Comparison of ENCODE assay signal across 24 mouse cellular contexts in genomic region chr10:5116720-5117119, GRCm38 (mm10). TPM values are rescaled to one million over a fixed set of nuclear protein-coding genes. Genes with fewer than 3 reads are reported as not detected.
DNase-seq lines count a peak whose midpoint lies in the region; ATAC-seq and TF ChIP-seq lines count a peak whose summit lies in the region.
"Had no signal": no experiment of that assay in that cellular context is flagged by ENCODE, and none has a peak within 500 bp of the region (broad histone marks: within the 10 kb centered on the region; RNA-seq: fewer than 3 reads in every experiment).

No protein-coding gene starts in this region.

- H3K9me3 ChIP-seq in intestine, embryonic 14.5 days (ENCODE audit: control insufficient read depth, low read length): no peaks in the 10 kb centered on the region
- H3K9me3 ChIP-seq in intestine, postnatal 0 days (ENCODE audit: control insufficient read depth): no peaks in the 10 kb centered on the region
- H3K9me3 ChIP-seq in kidney, embryonic 15.5 days (replicated peaks): no peaks in the 10 kb centered on the region
- H3K9me3 ChIP-seq in liver, postnatal 0 days (ENCODE audit: low read length): no peaks in the 10 kb centered on the region
- no peaks in the 10 kb centered on the region for H3K9me3 ChIP-seq in liver, embryonic 11.5 days (ENCODE audit: control insufficient read depth, low read length)
- H3K9me3 ChIP-seq: embryonic facial prominence, embryonic 10.5 days; forebrain, embryonic 13.5 days; G1E; heart, embryonic 15.5 days had no signal

- TF ChIP-seq EP300 in liver, postnatal 0 days (IDR thresholded peaks at IDR 0.05; ENCODE audit: low read depth): no peak

- no peak overlapping the region for H3K4me2 ChIP-seq in intestine, embryonic 14.5 days (ENCODE audit: low read length)
- H3K4me2 ChIP-seq in intestine, postnatal 0 days (replicated peaks; ENCODE audit: low read depth): no peak overlapping the region
- peak overlapping the region; percentile 18; the same call in 1 of the 2 replicates for H3K4me2 ChIP-seq in kidney, embryonic 15.5 days
- H3K4me2 ChIP-seq in liver, postnatal 0 days (ENCODE audit: low read depth, low read length): 0 out of 2 replicates have a peak overlapping the region, but pooled peaks have one; percentile 2
- no peak overlapping the region for H3K4me2 ChIP-seq in liver, embryonic 11.5 days
- H3K4me2 ChIP-seq: forebrain, embryonic 13.5 days; heart, embryonic 11.5 days; heart, embryonic 15.5 days had no signal

- H3K9ac ChIP-seq in intestine, embryonic 14.5 days (ENCODE audit: low read length): no peak overlapping the region
- H3K9ac ChIP-seq in intestine, postnatal 0 days (ENCODE audit: low read depth, low read length): no peak overlapping the region
- H3K9ac ChIP-seq in kidney, embryonic 15.5 days: no peak overlapping the region
- H3K9ac ChIP-seq in liver, postnatal 0 days (replicated peaks): no peak overlapping the region
- H3K9ac ChIP-seq in liver, embryonic 11.5 days (ENCODE audit: low read depth, low read length): no peak overlapping the region
- H3K9ac ChIP-seq: forebrain, embryonic 13.5 days; forebrain, postnatal 0 days; heart, embryonic 15.5 days had no signal

- no peak for TF ChIP-seq CTCF in intestine, postnatal 0 days (IDR thresholded peaks at IDR 0.05; ENCODE audit: low read depth)
- TF ChIP-seq CTCF in liver, postnatal 0 days (IDR thresholded peaks at IDR 0.05; ENCODE audit: low read depth): no peak

- no peak for DNase-seq in intestine, embryonic 14.5 days (ENCODE audit: low spot score)
- DNase-seq in kidney, postnatal 10 days: no peak
- DNase-seq in liver, postnatal 0 days: no peak
- DNase-seq in liver, embryonic 11.5 days (ENCODE audit: low spot score): no peak
- peak; percentile 3 for DNase-seq in lung, postnatal 36 days
- DNase-seq in lung, postnatal 14 days: no peak
- DNase-seq: adrenal gland, adult 8-10 months; adrenal gland, postnatal 36 days; B cell, adult 2 months; cerebellum, adult 2 months; cerebellum, postnatal 10 days; forebrain, postnatal 0 days; gastrocnemius, postnatal 14 days; heart, adult 2 months; heart, postnatal 14 days had no signal

- peaks cover 62% of the 10 kb centered on the region for H3K36me3 ChIP-seq in intestine, embryonic 14.5 days (ENCODE audit: control insufficient read depth, insufficient read depth, low read length)
- H3K36me3 ChIP-seq in intestine, postnatal 0 days (ENCODE audit: control insufficient read depth, insufficient read depth): peaks cover 25% of the 10 kb centered on the region
- peaks cover 9% of the 10 kb centered on the region; the same call in 1 of the 2 replicates for H3K36me3 ChIP-seq in kidney, embryonic 15.5 days
- H3K36me3 ChIP-seq in liver, postnatal 0 days (replicated peaks; ENCODE audit: insufficient read depth, low read length): peaks cover 43% of the 10 kb centered on the region
- H3K36me3 ChIP-seq in liver, embryonic 11.5 days (ENCODE audit: control insufficient read depth, insufficient read depth, low read length): 0 out of 2 replicates have a peak, but pooled peaks cover 5% of the 10 kb centered on the region
- H3K36me3 ChIP-seq: embryonic facial prominence, embryonic 10.5 days had no signal

- H3K4me1 ChIP-seq in intestine, embryonic 14.5 days (replicated peaks; ENCODE audit: control insufficient read depth, insufficient read depth, low read length): no peaks in the 10 kb centered on the region
- H3K4me1 ChIP-seq in intestine, postnatal 0 days (replicated peaks; ENCODE audit: control insufficient read depth, insufficient read depth, low read length): no peaks in the 10 kb centered on the region
- peaks cover 8% of the 10 kb centered on the region; the same call in 1 of the 2 replicates for H3K4me1 ChIP-seq in kidney, embryonic 15.5 days
- H3K4me1 ChIP-seq in liver, postnatal 0 days (ENCODE audit: insufficient read depth): no peaks in the 10 kb centered on the region
- no peaks in the 10 kb centered on the region for H3K4me1 ChIP-seq in liver, embryonic 11.5 days (replicated peaks; ENCODE audit: control insufficient read depth, insufficient read depth, low read length)
- H3K4me1 ChIP-seq: embryonic facial prominence, embryonic 10.5 days; forebrain, embryonic 13.5 days; heart, embryonic 15.5 days had no signal

- WGBS in intestine, embryonic 14.5 days: 66% methylated on average over 6 of the region's 6 CpGs
- WGBS in intestine, postnatal 0 days: 47% methylated on average over 6 of the region's 6 CpGs
- 41% methylated on average over 6 of the region's 6 CpGs for WGBS in kidney, embryonic 15.5 days
- 66% methylated on average over 6 of the region's 6 CpGs for WGBS in liver, postnatal 0 days (ENCODE audit: insufficient replicate concordance)
- WGBS in liver, embryonic 11.5 days: 81% methylated on average over 6 of the region's 6 CpGs

- ATAC-seq in intestine, embryonic 14.5 days (replicated peaks; ENCODE audit: low FRiP score, low TSS enrichment, low read depth): 0 out of 2 replicates have a peak, but pooled peaks have one; percentile 40
- ATAC-seq in intestine, postnatal 0 days: no peak
- ATAC-seq in kidney, embryonic 15.5 days (replicated peaks; ENCODE audit: low FRiP score): no peak
- peak; percentile 73 for ATAC-seq in liver, postnatal 0 days
- no peak for ATAC-seq in liver, embryonic 11.5 days (replicated peaks; ENCODE audit: low FRiP score)
- ATAC-seq: CD4-positive, CD25-positive, alpha-beta regulatory T cell, adult 4 months; forebrain, embryonic 13.5 days; forebrain, postnatal 0 days had no signal

- H3K27me3 ChIP-seq in intestine, embryonic 14.5 days (replicated peaks; ENCODE audit: control insufficient read depth, insufficient read depth, low read length): no peaks in the 10 kb centered on the region
- H3K27me3 ChIP-seq in intestine, postnatal 0 days (replicated peaks; ENCODE audit: control insufficient read depth, insufficient read depth, low read length): no peaks in the 10 kb centered on the region
- no peaks in the 10 kb centered on the region for H3K27me3 ChIP-seq in kidney, embryonic 15.5 days
- no peaks in the 10 kb centered on the region for H3K27me3 ChIP-seq in liver, postnatal 0 days (ENCODE audit: insufficient read depth, low read length)
- H3K27me3 ChIP-seq in liver, embryonic 11.5 days (replicated peaks; ENCODE audit: control insufficient read depth, insufficient read depth, low read length): no peaks in the 10 kb centered on the region
- H3K27me3 ChIP-seq: forebrain, embryonic 13.5 days; heart, embryonic 15.5 days had no signal

- H3K4me3 ChIP-seq in intestine, embryonic 14.5 days (ENCODE audit: low read depth, low read length): no peak overlapping the region
- H3K4me3 ChIP-seq in intestine, postnatal 0 days (ENCODE audit: low read depth, low read length): no peak overlapping the region
- H3K4me3 ChIP-seq in kidney, embryonic 15.5 days (replicated peaks): no peak overlapping the region
- H3K4me3 ChIP-seq in liver, postnatal 0 days (ENCODE audit: low read depth, low read length): no peak overlapping the region
- no peak overlapping the region for H3K4me3 ChIP-seq in liver, embryonic 11.5 days (ENCODE audit: low read depth, low read length)
- H3K4me3 ChIP-seq: embryonic facial prominence, embryonic 10.5 days; forebrain, embryonic 13.5 days; heart, adult 2 months; heart, embryonic 15.5 days had no signal

- H3K27ac ChIP-seq in intestine, embryonic 14.5 days (ENCODE audit: low read depth): no peak overlapping the region
- no peak overlapping the region for H3K27ac ChIP-seq in intestine, postnatal 0 days (ENCODE audit: low read depth, low read length)
- no peak overlapping the region for H3K27ac ChIP-seq in kidney, embryonic 15.5 days
- 0 out of 2 replicates have a peak overlapping the region, but pooled peaks have one; percentile 1 for H3K27ac ChIP-seq in liver, postnatal 0 days (ENCODE audit: low read depth)
- H3K27ac ChIP-seq in liver, embryonic 11.5 days (ENCODE audit: low read depth, low read length): no peak overlapping the region
- H3K27ac ChIP-seq: embryonic facial prominence, embryonic 10.5 days; forebrain, embryonic 13.5 days; heart, adult 2 months; heart, embryonic 15.5 days had no signal

RNA-seq across cellular contexts. Expression of gene Gm10097, which starts 47.7 kb away (rescaled TPM):
- polyA plus RNA-seq in intestine, embryonic 14.5 days (2014; fragmentation: Nextera tagmentation; extraction: Ambion mirVana): 0.30 and 0.40 TPM in 2 replicates
- 0.14 and 0.18 TPM in 2 replicates for polyA plus RNA-seq in intestine, postnatal 0 days (2015; fragmentation: Nextera tagmentation; extraction: Ambion mirVana)
- 0.05 and 0.12 TPM in 2 replicates for polyA plus RNA-seq in kidney, embryonic 15.5 days (2015; fragmentation: Nextera tagmentation; extraction: Ambion mirVana)
- polyA plus RNA-seq in liver, postnatal 0 days (2015; fragmentation: Nextera tagmentation; extraction: Ambion mirVana): 0.06 and 0.07 TPM in 2 replicates
- 0.05 and 0.08 TPM in 2 replicates for polyA plus RNA-seq in liver, embryonic 11.5 days (2014; fragmentation: Nextera tagmentation; extraction: Ambion mirVana)
- polyA plus RNA-seq: cerebellum, adult 2 months; forebrain, postnatal 0 days; G1E; gonadal fat pad, adult 2 months had no signal

Comparison
In these comparisons a context has a peak if more than half of its experiments do, and no peak if none do; other contexts are left out.
1. ATAC-seq: peak in intestine, embryonic 14.5 days (single experiment) and liver, postnatal 0 days (single experiment); none in intestine, postnatal 0 days (single experiment), kidney, embryonic 15.5 days (single experiment) and liver, embryonic 11.5 days (single experiment).
2. H3K4me2 ChIP-seq: peak in kidney, embryonic 15.5 days (single experiment) and liver, postnatal 0 days (single experiment); none in intestine, embryonic 14.5 days (single experiment), intestine, postnatal 0 days (single experiment) and liver, embryonic 11.5 days (single experiment).